Mouse (Mus musculus): ENCODE results near the gene E130308A19Rik. TPM values are rescaled to one million over a fixed set of nuclear protein-coding genes. Genes with fewer than 3 reads are reported as not detected.

Gene E130308A19Rik
- polyA plus RNA-seq, 1 experiment: 31.6 TPM

- TF ChIP-seq CTCF (IDR thresholded peaks at IDR 0.05; ENCODE audit: borderline replicate concordance, extremely low read depth, insufficient read depth, insufficient read length) (no peak), POLR2A (IDR thresholded peaks at IDR 0.05; ENCODE audit: borderline replicate concordance, extremely low read depth, insufficient read depth, insufficient read length, poor library complexity, severe bottlenecking) (no peak)
- no peak for DNase-seq (ENCODE audit: low read depth)
Measured at GRCm38 (mm10) chr4:59686716-59687115, 60.7 kb downstream of the E130308A19Rik start.

GRCm38 (mm10) chr4:59689055-59689454 is 63.0 kb downstream of the E130308A19Rik start:
- TF ChIP-seq POLR2A (IDR thresholded peaks at IDR 0.05; ENCODE audit: borderline replicate concordance, extremely low read depth, insufficient read depth, insufficient read length, poor library complexity, severe bottlenecking) (no peak), CTCF (IDR thresholded peaks at IDR 0.05; ENCODE audit: borderline replicate concordance, extremely low read depth, insufficient read depth, insufficient read length) (no peak)
- no peak for DNase-seq (ENCODE audit: low read depth)

- TF ChIP-seq POLR2A (IDR thresholded peaks at IDR 0.05; ENCODE audit: borderline replicate concordance, extremely low read depth, insufficient read depth, insufficient read length, poor library complexity, severe bottlenecking): no peak
- no peak for TF ChIP-seq CTCF (IDR thresholded peaks at IDR 0.05; ENCODE audit: borderline replicate concordance, extremely low read depth, insufficient read depth, insufficient read length)
- peak; percentile 51 for DNase-seq (ENCODE audit: low read depth)
Measured at GRCm38 (mm10) chr4:59690145-59690544, 64.1 kb downstream of the E130308A19Rik start.

- TF ChIP-seq POLR2A (IDR thresholded peaks at IDR 0.05; ENCODE audit: borderline replicate concordance, extremely low read depth, insufficient read depth, insufficient read length, poor library complexity, severe bottlenecking) (no peak), CTCF (IDR thresholded peaks at IDR 0.05; ENCODE audit: borderline replicate concordance, extremely low read depth, insufficient read depth, insufficient read length) (no peak)
- no peak for DNase-seq (ENCODE audit: low read depth)
Measured at GRCm38 (mm10) chr4:59696846-59697245, 70.8 kb downstream of the E130308A19Rik start.

- TF ChIP-seq CTCF (IDR thresholded peaks at IDR 0.05; ENCODE audit: borderline replicate concordance, extremely low read depth, insufficient read depth, insufficient read length) (no peak), POLR2A (IDR thresholded peaks at IDR 0.05; ENCODE audit: borderline replicate concordance, extremely low read depth, insufficient read depth, insufficient read length, poor library complexity, severe bottlenecking) (no peak)
- DNase-seq (ENCODE audit: low read depth): no peak
Measured at GRCm38 (mm10) chr4:59697869-59698268, 71.9 kb downstream of the E130308A19Rik start.

GRCm38 (mm10) chr4:59699014-59699792 is 73.2 kb downstream of the E130308A19Rik start:
- DNase-seq (ENCODE audit: low read depth): no peak
- no peak for TF ChIP-seq POLR2A (IDR thresholded peaks at IDR 0.05; ENCODE audit: borderline replicate concordance, extremely low read depth, insufficient read depth, insufficient read length, poor library complexity, severe bottlenecking)
- no peak for TF ChIP-seq CTCF (IDR thresholded peaks at IDR 0.05; ENCODE audit: borderline replicate concordance, extremely low read depth, insufficient read depth, insufficient read length)

- no peak for TF ChIP-seq POLR2A (IDR thresholded peaks at IDR 0.05; ENCODE audit: borderline replicate concordance, extremely low read depth, insufficient read depth, insufficient read length, poor library complexity, severe bottlenecking)
- no peak for TF ChIP-seq CTCF (IDR thresholded peaks at IDR 0.05; ENCODE audit: borderline replicate concordance, extremely low read depth, insufficient read depth, insufficient read length)
- DNase-seq (ENCODE audit: low read depth): peak; percentile 76
Measured at GRCm38 (mm10) chr4:59709321-59709720, 83.3 kb downstream of the E130308A19Rik start.

- peak; percentile 71 for DNase-seq (ENCODE audit: low read depth)
- no peak for TF ChIP-seq CTCF (IDR thresholded peaks at IDR 0.05; ENCODE audit: borderline replicate concordance, extremely low read depth, insufficient read depth, insufficient read length)
Measured at GRCm38 (mm10) chr4:59710736-59711389, 84.9 kb downstream of the E130308A19Rik start.

- DNase-seq (ENCODE audit: low read depth): no peak
Measured at GRCm38 (mm10) chr4:59712451-59712850, 86.4 kb downstream of the E130308A19Rik start.

GRCm38 (mm10) chr4:59712955-59713354 is 86.9 kb downstream of the E130308A19Rik start:
- no peak for DNase-seq (ENCODE audit: low read depth)
- no peak for TF ChIP-seq POLR2A (IDR thresholded peaks at IDR 0.05; ENCODE audit: borderline replicate concordance, extremely low read depth, insufficient read depth, insufficient read length, poor library complexity, severe bottlenecking)
- TF ChIP-seq CTCF (IDR thresholded peaks at IDR 0.05; ENCODE audit: borderline replicate concordance, extremely low read depth, insufficient read depth, insufficient read length): no peak

More at GRCm38 (mm10) chr4:59712451-59712850, 86.4 kb downstream of the E130308A19Rik start:
- TF ChIP-seq CTCF (IDR thresholded peaks at IDR 0.05; ENCODE audit: borderline replicate concordance, extremely low read depth, insufficient read depth, insufficient read length) (no peak), POLR2A (IDR thresholded peaks at IDR 0.05; ENCODE audit: borderline replicate concordance, extremely low read depth, insufficient read depth, insufficient read length, poor library complexity, severe bottlenecking) (no peak)

- DNase-seq (ENCODE audit: low read depth): no peak
- TF ChIP-seq POLR2A (IDR thresholded peaks at IDR 0.05; ENCODE audit: borderline replicate concordance, extremely low read depth, insufficient read depth, insufficient read length, poor library complexity, severe bottlenecking) (no peak), CTCF (IDR thresholded peaks at IDR 0.05; ENCODE audit: borderline replicate concordance, extremely low read depth, insufficient read depth, insufficient read length) (no peak)
Measured at GRCm38 (mm10) chr4:59714472-59714871, 88.5 kb downstream of the E130308A19Rik start.

- TF ChIP-seq POLR2A (IDR thresholded peaks at IDR 0.05; ENCODE audit: borderline replicate concordance, extremely low read depth, insufficient read depth, insufficient read length, poor library complexity, severe bottlenecking): no peak
- no peak for TF ChIP-seq CTCF (IDR thresholded peaks at IDR 0.05; ENCODE audit: borderline replicate concordance, extremely low read depth, insufficient read depth, insufficient read length)
- DNase-seq (ENCODE audit: low read depth): no peak
Measured at GRCm38 (mm10) chr4:59714926-59715325, 88.9 kb downstream of the E130308A19Rik start.

Data from brain, embryonic 14.5 days (tissue).